Mouse (Mus musculus) cerebellum, adult 18-20 months (tissue): Measurements from ENCODE around the gene Zxdb.
"Not testable (repeated sequence)": the region's sequence is repeated elsewhere in the genome, so short reads cannot be mapped to it uniquely, and the experiment has no call there.

Experiments used
- DNase-seq, 2 experiments: peaks; one replicate each; pipeline ENCODE4 v3.0.0; 2021

Zxdb gene

GRCm38 (mm10) chrX:94724192-94724971 lies at the start of gene Zxdb:
Gene Zxdb, plus strand, starts transcription at chrX:94724569.
- DNase-seq: not testable (repeated sequence)

GRCm38 (mm10) chrX:94674977-94675376 lies 49.4 kb upstream of the Zxdb start:
- DNase-seq: peak; percentile 21 to 31

GRCm38 (mm10) chrX:94681581-94681980 lies 42.8 kb upstream of the Zxdb start:
- DNase-seq: not testable (repeated sequence)

GRCm38 (mm10) chrX:94689593-94689992 lies 34.8 kb upstream of the Zxdb start:
- DNase-seq: peak in 1 of 2 experiments; percentile 42

- DNase-seq: not testable (repeated sequence)
Measured at GRCm38 (mm10) chrX:94706676-94707075, 17.7 kb upstream of the Zxdb start.

GRCm38 (mm10) chrX:94709752-94710151 lies 14.6 kb upstream of the Zxdb start:
- not testable (repeated sequence) for DNase-seq

GRCm38 (mm10) chrX:94724972-94725569 lies 702 bp downstream of the Zxdb start:
- peak in 1 of 2 experiments; percentile 19 for DNase-seq

GRCm38 (mm10) chrX:94725627-94726083 lies 1.3 kb downstream of the Zxdb start:
- not testable (repeated sequence) for DNase-seq

GRCm38 (mm10) chrX:94731596-94731995 lies 7.2 kb downstream of the Zxdb start:
- DNase-seq: no peak

GRCm38 (mm10) chrX:94753733-94754132 lies 29.4 kb downstream of the Zxdb start:
- no peak for DNase-seq

- DNase-seq: no peak
Measured at GRCm38 (mm10) chrX:94759959-94760358, 35.6 kb downstream of the Zxdb start.

GRCm38 (mm10) chrX:94773876-94774275 lies 49.5 kb downstream of the Zxdb start:
- DNase-seq: no peak
